Mouse (Mus musculus) naive thymus-derived CD4-positive, alpha-beta T cell, adult 2 months (primary cell): ENCODE measurements around the gene Zfp526.

Experiments used
- DNase-seq: peaks from one replicate; pipeline ENCODE4 v3.0.0-alpha.2; 2011; ENCODE audit warnings: low read depth

Zfp526 gene

GRCm38 (mm10) chr7:25209161-25209622, 12.0 kb upstream of the Zfp526 start:
- DNase-seq, result peak; percentile 61

GRCm38 (mm10) chr7:25210482-25210881, 10.7 kb upstream of the Zfp526 start:
- DNase-seq, result no peak

GRCm38 (mm10) chr7:25213099-25213498, 8.1 kb upstream of the Zfp526 start:
- peak; percentile 62 for DNase-seq

- DNase-seq, result no peak
Measured at GRCm38 (mm10) chr7:25214172-25214571, 7.1 kb upstream of the Zfp526 start.

- DNase-seq, result no peak
Measured at GRCm38 (mm10) chr7:25217653-25218395, 3.4 kb upstream of the Zfp526 start.

- peak; percentile 77 for DNase-seq
Measured at GRCm38 (mm10) chr7:25218705-25219415, 2.4 kb upstream of the Zfp526 start.

- DNase-seq, result no peak
Measured at GRCm38 (mm10) chr7:25219416-25219750, 1.8 kb upstream of the Zfp526 start.

GRCm38 (mm10) chr7:25219756-25220456, 1.3 kb upstream of the Zfp526 start:
- peak; percentile 99 for DNase-seq

- peak; percentile 61 for DNase-seq
Measured at GRCm38 (mm10) chr7:25220457-25221101, 646 bp upstream of the Zfp526 start, which contains the start of gene Dedd2. Gene Dedd2 (minus strand): TSS chr7:25220615.

- DNase-seq, result no peak
Measured at GRCm38 (mm10) chr7:25222275-25222967, 1.2 kb downstream of the Zfp526 start.

GRCm38 (mm10) chr7:25227523-25228300, 6.5 kb downstream of the Zfp526 start:
- no peak for DNase-seq

GRCm38 (mm10) chr7:25230690-25231285, 9.6 kb downstream of the Zfp526 start:
- DNase-seq, result no peak

GRCm38 (mm10) chr7:25232101-25232648, 10.9 kb downstream of the Zfp526 start:
- DNase-seq, result peak; percentile 43

- DNase-seq, result peak; percentile 47
Measured at GRCm38 (mm10) chr7:25233061-25233460, 11.8 kb downstream of the Zfp526 start.

GRCm38 (mm10) chr7:25235526-25235925, 14.3 kb downstream of the Zfp526 start:
- no peak for DNase-seq

GRCm38 (mm10) chr7:25237249-25238014, 16.2 kb downstream of the Zfp526 start, which contains the start of gene Gsk3a:
Gene Gsk3a (minus strand): TSS chr7:25237851.
- DNase-seq, result peak; percentile 97

- peak; percentile 97 for DNase-seq
Measured at GRCm38 (mm10) chr7:25238015-25238706, 16.9 kb downstream of the Zfp526 start.

GRCm38 (mm10) chr7:25238829-25239623, 17.8 kb downstream of the Zfp526 start:
- peak; percentile 94 for DNase-seq
